Mouse (Mus musculus): ENCODE data around the gene Stx16. TPM values are rescaled to one million over a fixed set of nuclear protein-coding genes. Genes with fewer than 3 reads are reported as not detected.
A peak's percentile ranks its signal among the peaks of the same experiment; 100 is the strongest.

Stx16 gene
- 10 to 100 TPM; 17.5 to 17.8 TPM for total RNA-seq (2021)
- long read RNA-seq, experiment 1, partial matches to known transcripts: 0 of 4 reads
- long read RNA-seq, experiment 1, other reads (novel, unspliced or antisense): 4 of 4 reads
- long read RNA-seq, experiment 2, partial matches to known transcripts: 0 of 9 reads
- long read RNA-seq, experiment 2, other reads (novel, unspliced or antisense): 9 of 9 reads

GRCm38 (mm10) chr2:174075673-174076432 lies at the start of gene Stx16:
Gene Stx16, plus strand, starts transcription at chr2:174076308.
- intact Hi-C loops (cut with DNase I): loop anchor here (2.0 to 5.0 kb wide), 2 partner anchors 35 to 489 kb away; partner anchors contain the start of gene Npepl1
- DNase-seq: peak; percentile 94 to 99

DNA sequence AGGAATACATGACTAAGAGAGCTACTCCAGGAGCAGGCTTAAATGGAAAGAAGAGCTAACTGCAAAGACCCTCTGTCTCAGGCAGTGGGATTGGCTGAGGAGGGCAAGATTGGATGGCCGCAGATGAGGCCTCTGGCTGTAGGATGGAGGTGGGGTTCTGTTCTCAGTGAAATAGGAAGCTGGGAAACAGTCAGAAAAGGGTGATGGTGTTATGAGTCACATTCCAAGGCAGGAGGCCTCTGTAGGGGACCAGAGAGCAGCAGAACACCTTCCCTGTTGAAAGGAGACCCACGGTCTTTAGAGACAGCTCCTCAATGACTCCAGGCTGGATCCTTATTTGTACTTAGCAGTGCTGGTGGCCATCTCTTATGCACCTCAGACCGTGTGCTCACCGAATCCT lies 49.7 kb upstream of the Stx16 start:
- intact Hi-C loops (cut with DNase I): no loop called here
- DNase-seq: no peak

GRCm38 (mm10) chr2:174033257-174033800 lies 42.8 kb upstream of the Stx16 start:
- intact Hi-C loops (cut with DNase I): no loop called here
- DNase-seq: no peak

GRCm38 (mm10) chr2:174047656-174048055 lies 28.5 kb upstream of the Stx16 start:
- intact Hi-C loops (cut with DNase I): no loop called here

DNA sequence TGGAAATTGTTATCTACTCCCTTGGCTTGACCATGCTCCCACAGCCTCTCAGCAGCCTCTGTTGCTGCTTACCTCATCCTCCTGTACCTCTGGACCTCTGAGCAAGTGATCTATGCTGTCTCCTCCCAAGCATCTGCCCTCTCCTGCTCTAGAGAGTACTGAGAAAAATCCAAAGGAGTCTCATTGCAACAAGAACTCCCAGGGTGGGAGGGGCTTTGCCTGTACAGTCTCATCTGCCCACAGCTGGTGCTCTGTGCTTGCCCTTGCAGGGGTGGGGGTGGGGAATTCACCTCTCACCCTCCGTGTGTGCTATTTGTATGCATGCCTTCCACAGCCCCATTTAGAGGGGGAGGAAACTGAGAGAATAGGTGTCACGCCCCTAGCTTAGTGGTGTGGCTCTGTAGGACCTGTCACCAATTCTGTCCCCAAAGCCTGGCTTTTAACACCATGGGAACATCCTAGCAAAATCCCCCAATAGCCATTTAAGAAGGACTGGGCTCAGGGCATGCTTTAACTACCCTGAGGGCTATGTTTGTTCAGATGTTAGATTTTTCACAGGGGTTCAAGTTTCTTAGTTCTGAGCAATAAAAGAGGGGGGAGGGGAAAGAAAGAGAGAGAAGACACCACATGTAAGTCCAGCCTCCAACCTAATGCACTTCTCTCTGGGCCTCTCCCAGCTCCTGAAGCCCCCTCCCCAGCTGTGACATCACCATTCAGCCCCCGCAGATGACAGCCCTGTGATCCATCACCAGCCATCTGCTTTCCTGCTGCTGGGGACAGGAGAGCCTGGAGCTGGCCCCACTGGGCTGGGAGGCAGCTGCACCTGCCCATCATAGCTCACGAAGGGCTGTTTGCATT lies 26.4 kb upstream of the Stx16 start:
- intact Hi-C loops (cut with DNase I): no loop called here
- no peak for DNase-seq

More at GRCm38 (mm10) chr2:174047656-174048055, 28.5 kb upstream of the Stx16 start:
- no peak for DNase-seq

- DNase-seq: no peak
- intact Hi-C loops (cut with DNase I): no loop called here
Measured at GRCm38 (mm10) chr2:174050339-174050685, 25.8 kb upstream of the Stx16 start.

DNA sequence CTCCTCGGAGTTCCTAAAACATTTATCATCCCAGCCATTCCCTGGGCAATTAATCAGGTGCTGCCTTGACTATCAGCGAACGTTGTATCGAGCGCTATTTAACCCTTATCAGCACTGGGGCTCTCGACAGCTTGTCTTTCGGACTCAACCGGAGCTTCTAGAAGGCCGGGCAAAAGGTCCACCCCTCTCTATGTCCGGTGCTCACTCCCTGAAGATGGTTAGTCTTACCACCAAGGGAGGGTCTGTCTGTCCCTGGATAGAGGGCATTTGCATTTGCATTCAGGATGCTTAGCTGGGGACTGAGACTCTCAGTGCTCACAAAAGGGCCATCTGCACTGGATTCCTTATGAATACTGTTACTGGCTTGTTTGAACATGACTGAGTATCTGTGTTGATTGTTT lies 25.0 kb upstream of the Stx16 start:
- intact Hi-C loops (cut with DNase I): no loop called here
- no peak for DNase-seq

DNA sequence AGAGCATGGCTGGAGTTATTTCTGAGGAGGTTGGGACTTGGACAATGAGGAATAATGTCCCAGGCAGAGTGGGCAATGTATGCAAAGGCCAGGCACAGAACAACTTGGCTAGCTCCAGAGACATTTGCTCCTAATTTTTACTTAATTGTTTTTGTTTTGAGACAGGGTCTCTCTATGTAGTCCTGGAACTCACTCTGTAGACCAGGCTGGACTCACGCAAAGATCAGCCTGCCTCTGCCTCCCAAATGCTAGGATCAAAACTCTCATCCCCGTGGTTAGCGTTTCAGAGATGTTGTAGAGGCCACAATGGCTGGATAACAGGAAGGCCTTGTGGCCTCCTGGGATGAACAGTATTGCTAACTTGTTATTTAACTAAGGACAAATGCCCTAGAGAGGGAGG lies 21.6 kb upstream of the Stx16 start:
- no peak for DNase-seq
- intact Hi-C loops (cut with DNase I): no loop called here

- intact Hi-C loops (cut with DNase I): no loop called here
- no peak for DNase-seq
Measured at GRCm38 (mm10) chr2:174057730-174058129, 18.4 kb upstream of the Stx16 start.

- DNase-seq: peak in 1 of 2 experiments; percentile 10
- intact Hi-C loops (cut with DNase I): no loop called here
Measured at GRCm38 (mm10) chr2:174058316-174058939, 17.7 kb upstream of the Stx16 start.

DNA sequence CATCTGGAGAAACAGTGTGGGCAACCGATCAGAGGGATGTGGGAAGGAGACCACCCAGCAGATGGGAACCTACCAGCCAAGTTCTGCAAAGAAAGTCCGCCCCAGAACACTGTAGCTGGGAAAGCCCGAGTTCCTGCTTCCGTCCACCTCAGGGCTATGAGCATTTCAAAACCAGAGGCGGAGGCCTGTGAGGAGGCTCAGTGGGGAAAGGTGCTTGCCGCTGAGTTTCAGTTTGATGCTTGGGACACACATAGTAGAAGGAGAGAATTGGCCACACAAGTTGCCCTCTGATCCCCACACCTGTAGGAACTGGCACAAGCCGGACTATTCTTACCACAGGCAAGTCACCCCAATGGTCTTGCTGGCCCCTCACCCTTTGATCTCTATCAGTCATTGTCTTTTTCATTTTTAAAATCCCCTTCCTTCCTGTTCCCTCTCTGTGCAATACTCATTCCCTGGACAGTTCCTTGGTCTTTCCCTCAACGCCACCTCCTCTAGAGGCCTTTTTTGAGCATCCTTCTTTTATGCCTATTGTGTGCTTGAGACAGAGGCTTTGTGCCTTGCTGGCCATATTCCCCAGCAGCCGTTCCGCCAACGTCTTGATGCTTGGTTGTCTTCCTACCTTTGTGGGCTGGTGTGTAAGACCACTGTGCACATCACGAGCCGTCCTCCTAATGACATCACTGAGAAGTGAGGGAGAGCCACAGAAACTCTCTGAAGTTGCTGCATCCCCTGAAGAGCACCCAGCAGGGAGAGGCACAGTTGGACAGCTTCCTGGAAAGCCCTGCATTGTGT lies 16.3 kb upstream of the Stx16 start:
- DNase-seq: no peak
- intact Hi-C loops (cut with DNase I): no loop called here

DNA sequence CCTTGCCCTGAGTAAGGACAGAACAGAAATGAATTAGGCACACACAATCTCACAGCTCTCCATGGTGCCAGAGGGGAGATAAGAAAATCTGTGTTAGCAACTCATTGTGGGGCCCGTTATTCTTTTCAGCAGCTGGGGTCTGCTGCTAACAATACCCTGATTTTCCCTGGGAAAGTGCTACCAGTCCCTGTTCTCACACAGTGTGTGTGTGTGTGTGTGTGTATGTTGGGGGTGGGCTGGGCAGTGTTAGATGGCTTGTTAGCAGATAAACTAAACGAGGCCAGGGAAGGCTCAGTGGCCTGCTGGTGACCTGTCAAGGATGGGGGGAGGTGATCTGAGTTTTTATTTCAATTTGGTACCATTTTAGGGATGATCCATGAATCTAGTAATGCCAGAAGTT lies 14.9 kb upstream of the Stx16 start:
- intact Hi-C loops (cut with DNase I): no loop called here
- DNase-seq: no peak

DNA sequence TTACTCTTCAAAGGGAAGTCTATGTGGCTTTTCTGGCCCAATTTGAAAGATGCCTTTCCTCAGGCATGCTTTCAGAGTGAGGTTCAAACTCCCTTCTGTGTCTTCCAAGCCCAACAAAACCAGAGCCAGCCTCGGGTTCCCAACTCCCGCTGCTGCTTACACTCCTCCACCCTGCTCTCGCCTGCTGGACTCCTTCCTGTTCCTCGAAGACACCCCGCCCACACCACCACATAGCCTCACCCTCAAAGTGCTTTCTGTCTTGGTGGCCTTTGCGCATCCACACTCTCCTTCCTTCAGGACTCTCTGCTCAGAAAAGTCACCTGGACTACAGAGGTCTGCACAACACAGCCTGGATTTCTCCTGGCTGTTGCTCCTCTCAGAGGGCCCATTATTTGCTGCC lies 13.0 kb upstream of the Stx16 start:
- DNase-seq: peak in 1 of 2 experiments; percentile 37
- intact Hi-C loops (cut with DNase I): no loop called here

DNA sequence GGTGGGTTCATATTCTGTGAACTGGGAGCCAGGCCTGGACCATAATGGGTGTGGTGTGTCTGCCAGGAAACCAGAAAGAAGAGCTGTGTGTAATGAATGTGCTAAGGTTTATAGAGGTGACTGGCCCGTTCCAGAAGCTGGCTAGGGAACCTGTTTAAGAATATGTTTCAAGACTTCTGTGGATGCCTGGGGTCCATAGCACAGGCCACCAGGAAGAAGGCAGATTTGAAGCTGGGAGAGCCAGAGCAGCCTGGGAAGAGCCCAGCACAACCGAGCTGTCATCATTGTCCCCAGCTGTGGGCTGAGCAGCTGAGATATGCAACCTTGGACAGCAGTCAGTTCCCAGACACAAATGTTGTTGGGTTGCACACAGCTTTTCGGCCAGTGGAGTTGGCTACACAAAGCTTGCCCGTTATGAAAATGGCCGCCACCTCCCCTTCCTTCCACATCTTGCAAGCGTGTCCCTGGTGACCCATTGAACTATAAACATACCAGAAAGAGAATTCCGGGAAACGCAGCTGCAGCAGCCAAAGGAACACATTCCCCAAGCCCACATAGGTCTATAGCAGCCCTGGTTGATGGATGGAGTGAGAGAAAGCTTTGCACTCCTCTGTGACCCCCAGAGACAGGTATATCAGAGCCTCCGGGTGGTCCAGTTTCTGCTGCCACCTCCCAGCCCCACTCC lies 12.4 kb upstream of the Stx16 start:
- no peak for DNase-seq
- intact Hi-C loops (cut with DNase I): no loop called here

- no peak for DNase-seq
- intact Hi-C loops (cut with DNase I): no loop called here
Measured at GRCm38 (mm10) chr2:174067793-174068419, 8.2 kb upstream of the Stx16 start.

- intact Hi-C loops (cut with DNase I): no loop called here
- no peak for DNase-seq
Measured at GRCm38 (mm10) chr2:174069532-174070049, 6.5 kb upstream of the Stx16 start.

GRCm38 (mm10) chr2:174071406-174071805 lies 4.7 kb upstream of the Stx16 start:
- DNase-seq: no peak
- intact Hi-C loops (cut with DNase I): no loop called here

DNA sequence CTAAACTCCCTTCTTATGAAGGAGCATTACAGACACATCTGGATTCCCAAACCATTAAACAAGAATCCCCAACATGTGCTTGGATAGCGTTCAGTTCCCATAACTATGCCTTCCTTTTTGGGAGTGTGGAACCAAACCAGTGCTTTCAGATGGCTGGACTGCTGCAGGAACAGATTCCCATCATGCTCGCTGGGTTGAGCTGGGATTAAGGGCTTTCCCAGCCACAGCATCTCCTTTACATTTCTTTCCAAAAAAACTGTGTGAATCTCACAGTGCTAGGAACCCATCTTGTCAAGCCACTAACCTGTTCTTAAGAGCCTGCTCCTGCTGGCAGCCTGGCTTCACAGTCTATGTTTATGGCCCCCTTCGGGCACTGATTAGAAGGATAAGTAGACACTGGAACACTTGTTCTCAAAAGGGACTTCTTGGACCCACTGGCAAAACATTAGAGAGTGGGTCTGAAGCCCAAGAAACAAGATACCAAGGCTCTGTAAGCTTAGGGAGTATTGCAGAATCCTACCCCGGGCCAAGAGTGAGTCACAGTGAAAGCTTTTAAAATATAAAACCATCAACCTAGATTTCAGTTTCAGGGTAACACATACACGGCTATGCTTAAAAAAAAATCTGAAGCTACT lies 2.8 kb upstream of the Stx16 start:
- intact Hi-C loops (cut with DNase I): no loop called here
- DNase-seq: no peak
